Mouse (Mus musculus) limb, embryonic 15.5 days (tissue): ENCODE measurements at regions not wholly inside any gene's neighbourhood (a gene's known extent, or its start where the extent isn't known, plus 50 kb on each side); places are given as distances from the start of the nearest gene placed in this dataset.

Experiments
- ATAC-seq: fragments of 200-750 bp; cut with Nextera tagmentation; 2 replicates; pipeline ENCODE4 v1.8.0; 2017; ENCODE audit warnings: low read depth, moderate TSS enrichment; ENCODE audit not compliant: insufficient number of reproducible peaks, low FRiP score, low TSS enrichment
- H3K27ac ChIP-seq: fragments of 300-500 bp; sonication (generic); 2 replicates; pipeline ENCODE4 v1.5.1; 2015; ENCODE audit warnings: moderate library complexity, mild to moderate bottlenecking, inconsistent platforms
- H3K27me3 ChIP-seq: fragments of 300-500 bp; sonication (generic); 2 replicates; pipeline ENCODE4 v1.6.1; 2015; ENCODE audit warnings: inconsistent platforms
- H3K36me3 ChIP-seq: fragments of 300-500 bp; sonication (generic); 2 replicates; pipeline ENCODE4 v1.6.1; 2015; ENCODE audit warnings: inconsistent platforms
- H3K4me1 ChIP-seq: fragments of 300-500 bp; sonication (generic); 2 replicates; pipeline ENCODE4 v1.6.1; 2015; ENCODE audit warnings: inconsistent platforms
- H3K4me2 ChIP-seq: fragments of 300-500 bp; sonication (generic); 2 replicates; pipeline ENCODE4 v1.6.1; 2015; ENCODE audit warnings: mild to moderate bottlenecking, inconsistent platforms
- H3K4me3 ChIP-seq: fragments of 300-500 bp; sonication (generic); 2 replicates; pipeline ENCODE4 v1.5.1; 2015; ENCODE audit warnings: mild to moderate bottlenecking, inconsistent platforms
- H3K9ac ChIP-seq: fragments of 300-500 bp; sonication (generic); 2 replicates; pipeline ENCODE4 v1.6.1; 2015; ENCODE audit warnings: inconsistent platforms
- H3K9me3 ChIP-seq: fragments of 300-500 bp; sonication (generic); 2 replicates; pipeline ENCODE4 v1.6.1; 2016; ENCODE audit warnings: inconsistent platforms
- WGBS: fragments of 180-500 bp; shearing (Covaris S2); methylation state at CpG from one replicate; pipeline ENCODE4 v1.1.7; 2015; 5-methylcytosine and 5-hydroxymethylcytosine counted together

- Histone ChIP-seq H3K4me1 (no peaks in the 10 kb centered on the region), H3K36me3 (no peaks in the 10 kb centered on the region), H3K27me3 (no peaks in the 10 kb centered on the region), H3K9ac (no peak overlapping the region), H3K27ac (no peak overlapping the region), H3K4me3 (no peak overlapping the region), H3K4me2 (no peak overlapping the region), H3K9me3 (no peaks in the 10 kb centered on the region)
- no peak for ATAC-seq
- WGBS, result 44% methylated on average over 6 of the region's 6 CpGs
These were observed 259.8 kb upstream of the Pitrm1 start for GRCm38 (mm10) chr13:6288109-6288508.

- Histone ChIP-seq H3K36me3 (no peaks in the 10 kb centered on the region), H3K4me1 (no peaks in the 10 kb centered on the region), H3K4me3 (no peak overlapping the region), H3K27me3 (no peaks in the 10 kb centered on the region), H3K9me3 (no peaks in the 10 kb centered on the region), H3K4me2 (no peak overlapping the region), H3K27ac (no peak overlapping the region), H3K9ac (no peak overlapping the region)
- ATAC-seq, result no peak
- WGBS, result 53% methylated on average over 3 of the region's 3 CpGs
These were observed 255.9 kb upstream of the Pitrm1 start for GRCm38 (mm10) chr13:6292098-6292497.

- H3K9me3 ChIP-seq, result no peaks in the 10 kb centered on the region
- no peak overlapping the region for H3K9ac ChIP-seq
- H3K27me3 ChIP-seq, result no peaks in the 10 kb centered on the region
- ATAC-seq, result no peak
- H3K4me1 ChIP-seq, result peaks cover 6% of the 10 kb centered on the region; the same call in 1 of the 2 replicates
- no peak overlapping the region for H3K4me3 ChIP-seq
- H3K27ac ChIP-seq, result no peak overlapping the region
- H3K4me2 ChIP-seq, result no peak overlapping the region
- H3K36me3 ChIP-seq, result no peaks in the 10 kb centered on the region
These were observed 242.2 kb upstream of the Pitrm1 start for GRCm38 (mm10) chr13:6305718-6306117.

- no peak for ATAC-seq
- Histone ChIP-seq H3K4me1 (peaks cover 6% of the 10 kb centered on the region; the same call in 1 of the 2 replicates), H3K4me3 (no peak overlapping the region), H3K9ac (no peak overlapping the region), H3K27ac (no peak overlapping the region), H3K9me3 (no peaks in the 10 kb centered on the region), H3K4me2 (no peak overlapping the region), H3K27me3 (no peaks in the 10 kb centered on the region), H3K36me3 (no peaks in the 10 kb centered on the region)
- WGBS, result 22% methylated on average over 4 of the region's 4 CpGs
These were observed 241.3 kb upstream of the Pitrm1 start for GRCm38 (mm10) chr13:6306616-6306988.

GRCm38 (mm10) chr13:6306989-6307917 lies 240.7 kb upstream of the Pitrm1 start:
- Histone ChIP-seq H3K4me2 (no peak overlapping the region), H3K4me1 (peaks cover 6% of the 10 kb centered on the region; the same call in 1 of the 2 replicates), H3K9me3 (no peaks in the 10 kb centered on the region), H3K36me3 (no peaks in the 10 kb centered on the region), H3K27me3 (no peaks in the 10 kb centered on the region), H3K27ac (no peak overlapping the region), H3K9ac (no peak overlapping the region), H3K4me3 (no peak overlapping the region)
- WGBS, result 46% methylated on average over 7 of the region's 7 CpGs
- ATAC-seq, result no peak

- H3K27ac ChIP-seq, result no peak overlapping the region
- no peaks in the 10 kb centered on the region for H3K4me1 ChIP-seq
- no peak overlapping the region for H3K4me3 ChIP-seq
- H3K9ac ChIP-seq, result no peak overlapping the region
- no peaks in the 10 kb centered on the region for H3K36me3 ChIP-seq
- no peaks in the 10 kb centered on the region for H3K9me3 ChIP-seq
- H3K4me2 ChIP-seq, result no peak overlapping the region
- no peaks in the 10 kb centered on the region for H3K27me3 ChIP-seq
- no peak for ATAC-seq
These were observed 231.7 kb upstream of the Pitrm1 start for GRCm38 (mm10) chr13:6316201-6316600.

GRCm38 (mm10) chr13:6323948-6324347 lies 224.0 kb upstream of the Pitrm1 start:
- Histone ChIP-seq H3K4me3 (no peak overlapping the region), H3K9me3 (no peaks in the 10 kb centered on the region), H3K9ac (no peak overlapping the region), H3K27ac (no peak overlapping the region), H3K27me3 (no peaks in the 10 kb centered on the region), H3K4me2 (no peak overlapping the region), H3K4me1 (no peaks in the 10 kb centered on the region), H3K36me3 (no peaks in the 10 kb centered on the region)
- no peak for ATAC-seq
- WGBS, result 56% methylated on average over 2 of the region's 2 CpGs

- H3K27ac ChIP-seq, result no peak overlapping the region
- H3K9me3 ChIP-seq, result no peaks in the 10 kb centered on the region
- no peaks in the 10 kb centered on the region for H3K36me3 ChIP-seq
- ATAC-seq, result no peak
- H3K4me2 ChIP-seq, result no peak overlapping the region
- H3K4me3 ChIP-seq, result no peak overlapping the region
- WGBS, result 92% methylated on average over 3 of the region's 3 CpGs
- no peak overlapping the region for H3K9ac ChIP-seq
- no peaks in the 10 kb centered on the region for H3K27me3 ChIP-seq
- no peaks in the 10 kb centered on the region for H3K4me1 ChIP-seq
These were observed 217.5 kb upstream of the Pitrm1 start for GRCm38 (mm10) chr13:6330320-6330950.

GRCm38 (mm10) chr13:6340157-6340556 lies 207.8 kb upstream of the Pitrm1 start:
- Histone ChIP-seq H3K9ac (no peak overlapping the region), H3K4me1 (no peaks in the 10 kb centered on the region), H3K27me3 (no peaks in the 10 kb centered on the region), H3K36me3 (no peaks in the 10 kb centered on the region), H3K27ac (no peak overlapping the region), H3K4me2 (no peak overlapping the region), H3K9me3 (no peaks in the 10 kb centered on the region), H3K4me3 (no peak overlapping the region)
- no peak for ATAC-seq
- WGBS, result 64% methylated on average over 7 of the region's 7 CpGs

- H3K27me3 ChIP-seq, result no peaks in the 10 kb centered on the region
- no peak overlapping the region for H3K4me2 ChIP-seq
- H3K4me1 ChIP-seq, result no peaks in the 10 kb centered on the region
- no peak overlapping the region for H3K9ac ChIP-seq
- H3K4me3 ChIP-seq, result no peak overlapping the region
- WGBS, result 31% methylated on average over 3 of the region's 3 CpGs
- ATAC-seq, result no peak
- no peaks in the 10 kb centered on the region for H3K36me3 ChIP-seq
- no peaks in the 10 kb centered on the region for H3K9me3 ChIP-seq
- H3K27ac ChIP-seq, result no peak overlapping the region
These were observed 206.7 kb upstream of the Pitrm1 start for GRCm38 (mm10) chr13:6341102-6341737.

GRCm38 (mm10) chr13:6365169-6365568 lies 182.8 kb upstream of the Pitrm1 start:
- Histone ChIP-seq H3K9me3 (no peaks in the 10 kb centered on the region), H3K27me3 (no peaks in the 10 kb centered on the region), H3K4me3 (no peak overlapping the region), H3K4me1 (no peaks in the 10 kb centered on the region), H3K27ac (no peak overlapping the region), H3K4me2 (no peak overlapping the region), H3K36me3 (no peaks in the 10 kb centered on the region), H3K9ac (no peak overlapping the region)
- ATAC-seq, result no peak
- WGBS, result 65% methylated on average over 4 of the region's 4 CpGs

- H3K9me3 ChIP-seq, result no peaks in the 10 kb centered on the region
- no peak overlapping the region for H3K9ac ChIP-seq
- 68% methylated on average over 1 of the region's 1 CpGs for WGBS
These were observed 180.3 kb upstream of the Pitrm1 start for GRCm38 (mm10) chr13:6367661-6368060.

More at GRCm38 (mm10) chr13:6367661-6368060, 180.3 kb upstream of the Pitrm1 start:
- H3K27me3 ChIP-seq, result no peaks in the 10 kb centered on the region
- no peaks in the 10 kb centered on the region for H3K4me1 ChIP-seq
- no peak overlapping the region for H3K4me3 ChIP-seq
- H3K4me2 ChIP-seq, result no peak overlapping the region
- H3K27ac ChIP-seq, result no peak overlapping the region
- no peak for ATAC-seq
- H3K36me3 ChIP-seq, result no peaks in the 10 kb centered on the region
